In genomic region chr17:10359466-10359865, GRCm38 (mm10) we compare ENCODE assay signal across 11 mouse cellular contexts. TPM values are rescaled to one million over a fixed set of nuclear protein-coding genes. Genes with fewer than 3 reads are reported as not detected.
DNase-seq lines count a peak whose midpoint lies in the region; ATAC-seq and TF ChIP-seq lines count a peak whose summit lies in the region.
"Had no signal": no experiment of that assay in that cellular context is flagged by ENCODE, and none has a peak within 500 bp of the region (broad histone marks: within the 10 kb centered on the region; RNA-seq: fewer than 3 reads in every experiment).

No protein-coding gene starts in this region.

- H3K36me3 ChIP-seq in heart, embryonic 12.5 days = no peaks in the 10 kb centered on the region
- H3K36me3 ChIP-seq in liver, embryonic 16.5 days (ENCODE audit: control insufficient read depth, insufficient read depth) = no peaks in the 10 kb centered on the region
- H3K36me3 ChIP-seq in embryonic facial prominence, embryonic 10.5 days (replicated peaks) = no peaks in the 10 kb centered on the region
- no peaks in the 10 kb centered on the region for H3K36me3 ChIP-seq in hindbrain, embryonic 13.5 days

- ATAC-seq in heart, embryonic 12.5 days (ENCODE audit: insufficient number of reproducible peaks, low FRiP score) = peak; percentile 62; the same call in 1 of the 2 replicates
- ATAC-seq in liver, embryonic 16.5 days (ENCODE audit: low read depth) = peak; percentile 67
- ATAC-seq in hindbrain, embryonic 13.5 days (ENCODE audit: low FRiP score) = no peak
- ATAC-seq: activated CD4-positive, CD25-positive, alpha-beta regulatory T cell, adult 4 months had no signal

- peak overlapping the region; percentile 46 for H3K9ac ChIP-seq in heart, embryonic 12.5 days
- no peak overlapping the region for H3K9ac ChIP-seq in liver, embryonic 16.5 days (ENCODE audit: low read depth, low read length)
- H3K9ac ChIP-seq in hindbrain, embryonic 13.5 days = no peak overlapping the region

- H3K9me3 ChIP-seq in heart, embryonic 12.5 days (replicated peaks) = no peaks in the 10 kb centered on the region
- no peaks in the 10 kb centered on the region for H3K9me3 ChIP-seq in liver, embryonic 16.5 days (replicated peaks; ENCODE audit: control insufficient read depth, low read length)
- H3K9me3 ChIP-seq in embryonic facial prominence, embryonic 10.5 days = no peaks in the 10 kb centered on the region
- H3K9me3 ChIP-seq in hindbrain, embryonic 13.5 days = no peaks in the 10 kb centered on the region

- DNase-seq in layer of hippocampus, adult 9-11 months = peak; percentile 88
- DNase-seq in layer of hippocampus, postnatal 36 days = no peak
- no peak for DNase-seq in embryonic facial prominence, embryonic 10.5 days (ENCODE audit: low spot score)
- DNase-seq: cerebellum, postnatal 10 days; kidney, adult 2 months; lung, postnatal 14 days had no signal

- no peaks in the 10 kb centered on the region; the same call in 1 of the 2 replicates for H3K4me1 ChIP-seq in bone marrow, adult 2 months (ENCODE audit: control insufficient read depth, insufficient read depth, low read length)
- peaks cover 56% of the 10 kb centered on the region for H3K4me1 ChIP-seq in heart, embryonic 12.5 days (replicated peaks)
- peaks cover 2% of the 10 kb centered on the region; the same call in 1 of the 2 replicates for H3K4me1 ChIP-seq in liver, embryonic 16.5 days (ENCODE audit: control insufficient read depth, low read depth, low read length)
- peaks cover 24% of the 10 kb centered on the region for H3K4me1 ChIP-seq in embryonic facial prominence, embryonic 10.5 days
- H3K4me1 ChIP-seq in hindbrain, embryonic 13.5 days (replicated peaks) = peaks cover 18% of the 10 kb centered on the region

- peak overlapping the region; percentile 44 for H3K4me2 ChIP-seq in heart, embryonic 12.5 days
- H3K4me2 ChIP-seq in liver, embryonic 16.5 days (ENCODE audit: low read depth, low read length) = no peak overlapping the region
- no peak overlapping the region for H3K4me2 ChIP-seq in hindbrain, embryonic 13.5 days

- 0 out of 2 replicates have a peak overlapping the region, but pooled peaks have one; percentile 17 for H3K27ac ChIP-seq in bone marrow, adult 2 months (ENCODE audit: control insufficient read depth, insufficient read depth, low read depth, low read length, poor library complexity)
- peak overlapping the region; percentile 90 for H3K27ac ChIP-seq in heart, embryonic 12.5 days (ENCODE audit: poor library complexity, severe bottlenecking)
- no peak overlapping the region for H3K27ac ChIP-seq in liver, embryonic 16.5 days (ENCODE audit: low read length)
- no peak overlapping the region for H3K27ac ChIP-seq in embryonic facial prominence, embryonic 10.5 days (replicated peaks)
- H3K27ac ChIP-seq in hindbrain, embryonic 13.5 days = no peak overlapping the region

- no peak for TF ChIP-seq POLR2A in bone marrow, adult 2 months (IDR thresholded peaks at IDR 0.05; ENCODE audit: borderline replicate concordance, control insufficient read depth, low read depth, low read length)

- 54% methylated on average over 14 of the region's 14 CpGs for WGBS in bone marrow, adult 2 months
- WGBS in heart, embryonic 12.5 days = 6% methylated on average over 14 of the region's 14 CpGs
- 23% methylated on average over 14 of the region's 14 CpGs for WGBS in liver, embryonic 16.5 days (ENCODE audit: insufficient replicate concordance)
- WGBS in embryonic facial prominence, embryonic 10.5 days = 58% methylated on average over 14 of the region's 14 CpGs
- 83% methylated on average over 14 of the region's 14 CpGs for WGBS in hindbrain, embryonic 13.5 days

- no peak for TF ChIP-seq CTCF in bone marrow, adult 2 months (IDR thresholded peaks at IDR 0.05; ENCODE audit: control insufficient read depth, insufficient read depth, low read length)

- no peak overlapping the region for H3K4me3 ChIP-seq in bone marrow, adult 2 months (replicated peaks; ENCODE audit: control insufficient read depth, low read depth, low read length)
- no peak overlapping the region for H3K4me3 ChIP-seq in heart, embryonic 12.5 days
- H3K4me3 ChIP-seq in liver, embryonic 16.5 days (ENCODE audit: low read depth, low read length) = no peak overlapping the region
- no peak overlapping the region for H3K4me3 ChIP-seq in embryonic facial prominence, embryonic 10.5 days
- H3K4me3 ChIP-seq in hindbrain, embryonic 13.5 days = no peak overlapping the region

- H3K27me3 ChIP-seq in heart, embryonic 12.5 days (replicated peaks) = no peaks in the 10 kb centered on the region
- no peaks in the 10 kb centered on the region for H3K27me3 ChIP-seq in liver, embryonic 16.5 days (ENCODE audit: control insufficient read depth, insufficient read depth, low read depth, low read length)
- peaks cover 4% of the 10 kb centered on the region; the same call in 1 of the 2 replicates for H3K27me3 ChIP-seq in embryonic facial prominence, embryonic 10.5 days (replicated peaks; ENCODE audit: low read depth, poor library complexity, severe bottlenecking)
- no peaks in the 10 kb centered on the region for H3K27me3 ChIP-seq in hindbrain, embryonic 13.5 days

RNA-seq across cellular contexts. Expression of gene Qk, which starts 39.8 kb away (rescaled TPM):
- 100 to 1,000 TPM; 367 to 426 TPM for total RNA-seq in layer of hippocampus, postnatal 36 days (2021)
- polyA plus RNA-seq in bone marrow, adult 2 months (2011; ENCODE audit: insufficient read depth, insufficient read length, low replicate concordance, missing spikeins) = 18.0 and 25.4 TPM in 2 replicates
- 41.5 and 44.9 TPM in 2 replicates for polyA plus RNA-seq in heart, embryonic 12.5 days (2016; fragmentation: Nextera tagmentation; extraction: Ambion mirVana)
- 5.5 and 6.6 TPM in 2 replicates for polyA plus RNA-seq in liver, embryonic 16.5 days (2015; fragmentation: Nextera tagmentation; extraction: Ambion mirVana)
- polyA plus RNA-seq in embryonic facial prominence, embryonic 10.5 days (2016; fragmentation: Nextera tagmentation; extraction: Ambion mirVana) = 33.3 and 33.5 TPM in 2 replicates
- polyA plus RNA-seq in hindbrain, embryonic 13.5 days (2015; fragmentation: Nextera tagmentation; extraction: Ambion mirVana) = 47.6 and 52.5 TPM in 2 replicates

Comparison
In these comparisons a context has a peak if more than half of its experiments do, and no peak if none do; other contexts are left out.
1. H3K27ac ChIP-seq: peak in bone marrow, adult 2 months (single experiment) and heart, embryonic 12.5 days (single experiment); none in liver, embryonic 16.5 days (single experiment), embryonic facial prominence, embryonic 10.5 days (single experiment) and hindbrain, embryonic 13.5 days (single experiment).